Mouse (Mus musculus): Measurements from ENCODE around the gene Olfr11. TPM values are rescaled to one million over a fixed set of nuclear protein-coding genes. Genes with fewer than 3 reads are reported as not detected.

Olfr11 gene
- polyA plus RNA-seq (2014; fragmentation: Nextera tagmentation; extraction: Ambion mirVana) = not detected in 2 replicates

DNA sequence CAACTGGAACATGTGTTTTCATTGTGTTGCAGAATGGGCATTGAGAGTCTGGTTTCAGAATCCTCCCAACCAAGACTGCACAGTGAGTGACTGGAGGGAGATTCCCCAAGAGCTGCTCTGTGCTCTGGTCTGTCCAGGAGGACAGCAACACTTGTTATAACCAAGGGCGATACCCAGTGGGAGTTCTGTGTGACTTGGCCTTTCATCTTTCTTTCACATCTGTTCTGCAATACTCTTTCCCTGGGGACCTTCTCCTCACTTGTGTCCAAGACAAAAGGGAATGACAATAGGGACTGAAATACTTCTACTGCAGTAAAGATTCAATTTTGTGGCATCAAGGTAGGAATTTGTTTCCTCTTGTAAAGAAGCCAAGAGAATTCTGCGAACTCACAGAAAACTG lies at the start of gene Olfr11:
Gene Olfr11, minus strand, starts transcription at position 101 of the 400 bp plus-strand sequence.
- no peak within 1 kb of the TSS for H3K4me2 ChIP-seq (ENCODE audit: low read length)
- 75% methylated on average over 2 of the region's 2 CpGs for WGBS
- H3K9me3 ChIP-seq (ENCODE audit: control insufficient read depth, low read length) = no peaks in the 10 kb centered on the region
- H3K4me1 ChIP-seq (ENCODE audit: control insufficient read depth, insufficient read depth, low read length) = no peaks in the 10 kb centered on the region
- no peak for DNase-seq
- H3K4me3 ChIP-seq (replicated peaks; ENCODE audit: low read depth, low read length) = no peak within 1 kb of the TSS
- H3K27me3 ChIP-seq (ENCODE audit: control insufficient read depth, insufficient read depth, low read length) = no peaks in the 10 kb centered on the region
- no peak within 1 kb of the TSS for H3K9ac ChIP-seq (replicated peaks; ENCODE audit: low read length)
- H3K36me3 ChIP-seq (ENCODE audit: control insufficient read depth, insufficient read depth, low read length) = no peaks in the 10 kb centered on the region
- H3K27ac ChIP-seq (replicated peaks; ENCODE audit: low read depth, low read length) = no peak within 1 kb of the TSS
- ATAC-seq (ENCODE audit: low FRiP score, low TSS enrichment) = no peak

GRCm38 (mm10) chr13:21677305-21677704 lies 35.0 kb upstream of the Olfr11 start, which contains the start of gene Olfr1360:
TSS of gene Olfr1360 (minus strand) at chr13:21677405.
- H3K4me2 ChIP-seq (ENCODE audit: low read length) = no peak within 1 kb of the TSS

GRCm38 (mm10) chr13:21663286-21663685 lies 21.0 kb upstream of the Olfr11 start, which contains the start of gene Olfr1361:
TSS of gene Olfr1361 (minus strand) at chr13:21663386.
- H3K4me3 ChIP-seq (replicated peaks; ENCODE audit: low read depth, low read length) = no peak within 1 kb of the TSS
- H3K27ac ChIP-seq (replicated peaks; ENCODE audit: low read depth, low read length) = no peak within 1 kb of the TSS
- no peak within 1 kb of the TSS for H3K4me2 ChIP-seq (ENCODE audit: low read length)
- no peak for ATAC-seq (ENCODE audit: low FRiP score, low TSS enrichment)
- H3K36me3 ChIP-seq (ENCODE audit: control insufficient read depth, insufficient read depth, low read length) = no peaks in the 10 kb centered on the region
- H3K9me3 ChIP-seq (ENCODE audit: control insufficient read depth, low read length) = no peaks in the 10 kb centered on the region
- 75% methylated on average over 2 of the region's 2 CpGs for WGBS
- DNase-seq = no peak
- no peaks in the 10 kb centered on the region for H3K27me3 ChIP-seq (ENCODE audit: control insufficient read depth, insufficient read depth, low read length)
- no peaks in the 10 kb centered on the region for H3K4me1 ChIP-seq (ENCODE audit: control insufficient read depth, insufficient read depth, low read length)
- no peak within 1 kb of the TSS for H3K9ac ChIP-seq (replicated peaks; ENCODE audit: low read length)

More at GRCm38 (mm10) chr13:21677305-21677704, 35.0 kb upstream of the Olfr11 start, which contains the start of gene Olfr1360:
- H3K27me3 ChIP-seq (ENCODE audit: control insufficient read depth, insufficient read depth, low read length) = no peaks in the 10 kb centered on the region
- H3K9me3 ChIP-seq (ENCODE audit: control insufficient read depth, low read length) = no peaks in the 10 kb centered on the region
- H3K4me3 ChIP-seq (replicated peaks; ENCODE audit: low read depth, low read length) = no peak within 1 kb of the TSS
- H3K27ac ChIP-seq (replicated peaks; ENCODE audit: low read depth, low read length) = no peak within 1 kb of the TSS
- H3K36me3 ChIP-seq (ENCODE audit: control insufficient read depth, insufficient read depth, low read length) = no peaks in the 10 kb centered on the region
- no peaks in the 10 kb centered on the region for H3K4me1 ChIP-seq (ENCODE audit: control insufficient read depth, insufficient read depth, low read length)
- 84% methylated on average over 2 of the region's 2 CpGs for WGBS
- no peak within 1 kb of the TSS for H3K9ac ChIP-seq (replicated peaks; ENCODE audit: low read length)
- no peak for DNase-seq
- ATAC-seq (ENCODE audit: low FRiP score, low TSS enrichment) = no peak

- no peak within 1 kb of the TSS for H3K4me2 ChIP-seq (ENCODE audit: low read length)
- ATAC-seq (ENCODE audit: low FRiP score, low TSS enrichment) (no peak), DNase-seq (no peak)
- no peaks in the 10 kb centered on the region for H3K36me3 ChIP-seq (ENCODE audit: control insufficient read depth, insufficient read depth, low read length)
- no peak within 1 kb of the TSS for H3K27ac ChIP-seq (replicated peaks; ENCODE audit: low read depth, low read length)
- H3K4me3 ChIP-seq (replicated peaks; ENCODE audit: low read depth, low read length) = no peak within 1 kb of the TSS
- H3K9me3 ChIP-seq (ENCODE audit: control insufficient read depth, low read length) = no peaks in the 10 kb centered on the region
- no peak within 1 kb of the TSS for H3K9ac ChIP-seq (replicated peaks; ENCODE audit: low read length)
- H3K4me1 ChIP-seq (ENCODE audit: control insufficient read depth, insufficient read depth, low read length) = no peaks in the 10 kb centered on the region
- no peaks in the 10 kb centered on the region for H3K27me3 ChIP-seq (ENCODE audit: control insufficient read depth, insufficient read depth, low read length)
These were observed 28.4 kb downstream of the Olfr11 start, which contains the start of gene Olfr1362 for GRCm38 (mm10) chr13:21613922-21614321. TSS of gene Olfr1362 (minus strand) at chr13:21614022.

GRCm38 (mm10) chr13:21591618-21592017 lies 50.7 kb downstream of the Olfr11 start:
- DNase-seq = no peak
- Histone ChIP-seq H3K9me3 (ENCODE audit: control insufficient read depth, low read length) (no peaks in the 10 kb centered on the region; the same call in 1 of the 2 replicates), H3K27me3 (ENCODE audit: control insufficient read depth, insufficient read depth, low read length) (no peaks in the 10 kb centered on the region), H3K4me3 (replicated peaks; ENCODE audit: low read depth, low read length) (no peak overlapping the region), H3K4me1 (ENCODE audit: control insufficient read depth, insufficient read depth, low read length) (no peaks in the 10 kb centered on the region), H3K27ac (replicated peaks; ENCODE audit: low read depth, low read length) (no peak overlapping the region), H3K4me2 (ENCODE audit: low read length) (no peak overlapping the region), H3K9ac (replicated peaks; ENCODE audit: low read length) (no peak overlapping the region), H3K36me3 (ENCODE audit: control insufficient read depth, insufficient read depth, low read length) (no peaks in the 10 kb centered on the region)
- 65% methylated on average over 2 of the region's 2 CpGs for WGBS
- ATAC-seq (ENCODE audit: low FRiP score, low TSS enrichment) = peak; percentile 64; the same call in 1 of the 2 replicates

Other genes starting within 250 kb of the Olfr11 start
- 61.8 and 69.9 TPM in 2 replicates for gene Zkscan3, start 239.8 kb downstream of the Olfr11 start, polyA plus RNA-seq (2014; fragmentation: Nextera tagmentation; extraction: Ambion mirVana)
- 3.9 and 5.2 TPM in 2 replicates for gene Pgbd1, start 201.5 kb downstream of the Olfr11 start, polyA plus RNA-seq (2014; fragmentation: Nextera tagmentation; extraction: Ambion mirVana)
- gene Zscan26, start 188.8 kb downstream of the Olfr11 start, polyA plus RNA-seq (2014; fragmentation: Nextera tagmentation; extraction: Ambion mirVana) = 15.7 and 17.6 TPM in 2 replicates
- 3.2 and 5.1 TPM in 2 replicates for gene Nkapl, start 174.0 kb downstream of the Olfr11 start, polyA plus RNA-seq (2014; fragmentation: Nextera tagmentation; extraction: Ambion mirVana)
- gene Zkscan4, start 163.6 kb downstream of the Olfr11 start, polyA plus RNA-seq (2014; fragmentation: Nextera tagmentation; extraction: Ambion mirVana) = 8.8 and 9.7 TPM in 2 replicates
- not detected in 2 replicates for gene Gm10065, start 163.1 kb downstream of the Olfr11 start, polyA plus RNA-seq (2014; fragmentation: Nextera tagmentation; extraction: Ambion mirVana)
- gene AK157302, start 147.3 kb downstream of the Olfr11 start, polyA plus RNA-seq (2014; fragmentation: Nextera tagmentation; extraction: Ambion mirVana) = 0.34 and 0.54 TPM in 2 replicates
- gene Gm11273, start 141.1 kb downstream of the Olfr11 start, polyA plus RNA-seq (2014; fragmentation: Nextera tagmentation; extraction: Ambion mirVana) = 4.7 and 6.6 TPM in 2 replicates
- gene Zkscan8, start 111.4 kb downstream of the Olfr11 start, polyA plus RNA-seq (2014; fragmentation: Nextera tagmentation; extraction: Ambion mirVana) = 6.1 and 10.9 TPM in 2 replicates
- gene Olfr1366, start 99.7 kb downstream of the Olfr11 start, polyA plus RNA-seq (2014; fragmentation: Nextera tagmentation; extraction: Ambion mirVana) = 0.07 and 0.20 TPM in 2 replicates
- gene Olfr1535, start 82.6 kb downstream of the Olfr11 start, polyA plus RNA-seq (2014; fragmentation: Nextera tagmentation; extraction: Ambion mirVana) = 0.05 and 0.13 TPM in 2 replicates
- not detected in 2 replicates for gene Olfr1364, start 60.8 kb downstream of the Olfr11 start, polyA plus RNA-seq (2014; fragmentation: Nextera tagmentation; extraction: Ambion mirVana)
- not detected in 2 replicates for gene Olfr1362, start 28.5 kb downstream of the Olfr11 start, polyA plus RNA-seq (2014; fragmentation: Nextera tagmentation; extraction: Ambion mirVana)
- not detected in 2 replicates for gene Olfr1361, start 20.9 kb upstream of the Olfr11 start, polyA plus RNA-seq (2014; fragmentation: Nextera tagmentation; extraction: Ambion mirVana)
- gene Olfr1360, start 34.9 kb upstream of the Olfr11 start, polyA plus RNA-seq (2014; fragmentation: Nextera tagmentation; extraction: Ambion mirVana) = not detected in 2 replicates
- gene Olfr1359, start 55.6 kb upstream of the Olfr11 start, polyA plus RNA-seq (2014; fragmentation: Nextera tagmentation; extraction: Ambion mirVana) = not detected in 2 replicates
- gene Hist1h2bl, start 73.6 kb upstream of the Olfr11 start, polyA plus RNA-seq (2014; fragmentation: Nextera tagmentation; extraction: Ambion mirVana) = 1.2 TPM in 1 of 2 replicates, not detected in the other
- 13.6 and 22.1 TPM in 2 replicates for gene Hist1h2ai, start 73.9 kb upstream of the Olfr11 start, polyA plus RNA-seq (2014; fragmentation: Nextera tagmentation; extraction: Ambion mirVana)
- 2.9 and 6.0 TPM in 2 replicates for gene Hist1h3h, start 75.1 kb upstream of the Olfr11 start, polyA plus RNA-seq (2014; fragmentation: Nextera tagmentation; extraction: Ambion mirVana)
- gene Hist1h2bm, start 79.5 kb upstream of the Olfr11 start, polyA plus RNA-seq (2014; fragmentation: Nextera tagmentation; extraction: Ambion mirVana) = 1.1 and 1.4 TPM in 2 replicates
- 0.66 TPM in 2 replicates for gene Hist1h4j, start 92.5 kb upstream of the Olfr11 start, polyA plus RNA-seq (2014; fragmentation: Nextera tagmentation; extraction: Ambion mirVana)
- 2.3 TPM in 1 of 2 replicates, not detected in the other for gene Hist1h4k, start 108.0 kb upstream of the Olfr11 start, polyA plus RNA-seq (2014; fragmentation: Nextera tagmentation; extraction: Ambion mirVana)
- 2.4 and 4.4 TPM in 2 replicates for gene Hist1h2ak, start 111.3 kb upstream of the Olfr11 start, polyA plus RNA-seq (2014; fragmentation: Nextera tagmentation; extraction: Ambion mirVana)
- 1.0 and 1.6 TPM in 2 replicates for gene Hist1h2bn, start 111.6 kb upstream of the Olfr11 start, polyA plus RNA-seq (2014; fragmentation: Nextera tagmentation; extraction: Ambion mirVana)
- gene Hist1h1b, start 138.1 kb upstream of the Olfr11 start, polyA plus RNA-seq (2014; fragmentation: Nextera tagmentation; extraction: Ambion mirVana) = 1.8 and 4.0 TPM in 2 replicates
- 49.4 and 58.4 TPM in 2 replicates for gene Hist1h3i, start 140.9 kb upstream of the Olfr11 start, polyA plus RNA-seq (2014; fragmentation: Nextera tagmentation; extraction: Ambion mirVana)
- 3.1 TPM in 1 of 2 replicates, not detected in the other for gene Hist1h2an, start 144.7 kb upstream of the Olfr11 start, polyA plus RNA-seq (2014; fragmentation: Nextera tagmentation; extraction: Ambion mirVana)
- not detected in 2 replicates for gene Hist1h2bp, start 144.9 kb upstream of the Olfr11 start, polyA plus RNA-seq (2014; fragmentation: Nextera tagmentation; extraction: Ambion mirVana)
- 4.2 and 4.5 TPM in 2 replicates for gene Hist1h2bq, start 167.7 kb upstream of the Olfr11 start, polyA plus RNA-seq (2014; fragmentation: Nextera tagmentation; extraction: Ambion mirVana)
- not detected in 2 replicates for gene Hist1h2ao, start 167.9 kb upstream of the Olfr11 start, polyA plus RNA-seq (2014; fragmentation: Nextera tagmentation; extraction: Ambion mirVana)
- gene Hist1h4m, start 169.2 kb upstream of the Olfr11 start, polyA plus RNA-seq (2014; fragmentation: Nextera tagmentation; extraction: Ambion mirVana) = not detected in 2 replicates
- 5.7 and 9.6 TPM in 2 replicates for gene Hist1h4n, start 189.7 kb upstream of the Olfr11 start, polyA plus RNA-seq (2014; fragmentation: Nextera tagmentation; extraction: Ambion mirVana)
- gene Hist1h2ap, start 191.0 kb upstream of the Olfr11 start, polyA plus RNA-seq (2014; fragmentation: Nextera tagmentation; extraction: Ambion mirVana) = 613 and 855 TPM in 2 replicates
- gene Hist1h2br, start 191.2 kb upstream of the Olfr11 start, polyA plus RNA-seq (2014; fragmentation: Nextera tagmentation; extraction: Ambion mirVana) = 4.0 and 4.1 TPM in 2 replicates

Data from midbrain, embryonic 14.5 days (tissue).